Mouse (Mus musculus): ENCODE data around the gene Pde4c.

The Pde4c gene

DNA sequence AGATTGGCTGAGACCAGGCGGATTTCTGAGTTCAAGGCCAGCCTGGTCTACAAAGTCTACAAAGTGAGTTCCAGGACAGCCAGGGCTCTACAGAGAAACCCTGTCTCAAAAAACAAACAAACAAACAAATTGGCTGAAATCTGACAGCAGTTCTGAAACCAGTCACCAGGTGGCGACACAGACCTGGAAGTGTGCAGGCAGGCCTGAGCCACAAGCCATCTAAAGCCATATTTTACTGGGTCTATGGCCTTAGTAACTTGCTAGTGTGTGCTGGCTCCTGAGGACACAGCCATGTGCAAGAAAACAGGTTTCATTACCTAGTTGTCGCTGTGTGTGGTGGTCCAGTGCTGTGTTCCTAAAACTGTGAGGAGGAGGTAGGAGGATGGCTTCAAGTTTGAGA lies 2.8 kb upstream of the Pde4c start:
- DNase-seq (ENCODE audit: low spot score): peak; percentile 73

- DNase-seq (ENCODE audit: low spot score): no peak
Observed at GRCm38 (mm10) chr8:70721601-70722000, 1.9 kb upstream of the Pde4c start.

DNA sequence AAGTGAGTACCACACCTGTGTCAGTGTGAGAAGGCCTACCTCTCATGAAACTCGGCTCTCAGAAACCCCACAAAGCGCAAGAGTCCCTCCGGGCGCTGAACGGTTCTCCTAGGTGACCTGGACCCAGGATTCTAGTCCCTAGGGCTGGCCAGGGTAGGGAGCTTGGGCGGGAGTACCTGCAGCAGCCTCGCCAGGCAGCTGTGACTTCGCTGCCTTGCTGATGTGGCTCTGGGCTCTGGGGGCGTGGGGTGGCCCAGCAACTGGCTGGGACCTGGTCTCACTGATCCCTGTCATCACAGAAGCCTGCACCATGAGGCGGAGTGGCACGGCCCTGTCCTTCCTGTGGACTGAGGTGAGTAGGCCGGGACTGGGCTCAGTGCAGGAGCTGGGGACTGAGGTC lies 696 bp downstream of the Pde4c start:
- no peak for DNase-seq (ENCODE audit: low spot score)

DNA sequence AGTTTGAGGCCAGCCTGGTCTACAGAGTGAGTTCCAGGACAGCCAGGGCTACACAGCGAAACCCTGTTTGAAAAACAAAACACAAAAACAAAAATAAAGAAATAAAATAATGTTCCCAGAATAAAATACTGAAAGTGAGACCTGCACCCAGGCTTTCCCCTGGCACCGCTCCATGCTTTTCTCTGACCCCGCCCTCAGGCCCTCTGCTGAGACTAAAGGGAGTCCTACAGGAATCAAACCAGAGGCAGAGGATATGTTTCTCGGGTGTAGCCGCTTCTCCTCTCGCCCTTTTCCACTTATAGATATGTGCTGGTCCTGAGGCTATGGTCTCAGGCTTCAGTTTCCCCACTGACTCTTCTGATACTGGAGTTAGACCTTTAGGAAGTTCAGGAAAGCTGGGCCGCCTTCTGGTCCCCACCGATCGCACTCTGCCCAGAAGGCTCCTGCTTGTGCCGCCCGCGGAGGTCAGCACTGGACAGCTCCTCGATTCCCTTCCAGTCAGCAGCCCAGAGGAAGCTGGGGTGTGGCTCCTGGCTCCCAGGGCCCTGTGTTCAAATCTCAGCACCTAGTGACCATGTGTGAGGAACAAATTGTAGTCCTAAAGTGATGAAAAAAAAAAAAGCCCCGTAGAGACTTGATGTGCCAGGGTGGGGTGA lies 2.4 kb downstream of the Pde4c start:
- DNase-seq (ENCODE audit: low spot score): no peak

DNA sequence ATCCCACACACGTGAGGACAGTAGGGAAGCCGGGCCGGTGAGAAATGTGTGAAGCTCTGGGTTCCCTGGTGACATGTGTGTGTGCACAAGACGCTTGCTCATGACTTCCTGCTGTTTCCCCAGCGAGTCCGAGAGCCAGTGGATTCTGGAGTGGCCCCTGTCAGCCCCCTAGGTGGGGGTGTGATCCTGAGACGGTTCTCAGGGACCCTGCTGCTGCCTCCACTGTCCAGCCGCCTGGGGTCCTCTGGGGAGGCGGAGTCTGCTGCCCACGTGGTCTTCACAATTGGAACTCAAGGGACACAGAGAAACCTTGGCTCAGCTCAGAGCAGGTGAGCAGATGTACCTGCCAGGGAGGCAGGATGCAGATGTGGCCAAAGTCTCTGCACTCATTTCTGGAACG lies 3.2 kb downstream of the Pde4c start:
- DNase-seq (ENCODE audit: low spot score): no peak

DNA sequence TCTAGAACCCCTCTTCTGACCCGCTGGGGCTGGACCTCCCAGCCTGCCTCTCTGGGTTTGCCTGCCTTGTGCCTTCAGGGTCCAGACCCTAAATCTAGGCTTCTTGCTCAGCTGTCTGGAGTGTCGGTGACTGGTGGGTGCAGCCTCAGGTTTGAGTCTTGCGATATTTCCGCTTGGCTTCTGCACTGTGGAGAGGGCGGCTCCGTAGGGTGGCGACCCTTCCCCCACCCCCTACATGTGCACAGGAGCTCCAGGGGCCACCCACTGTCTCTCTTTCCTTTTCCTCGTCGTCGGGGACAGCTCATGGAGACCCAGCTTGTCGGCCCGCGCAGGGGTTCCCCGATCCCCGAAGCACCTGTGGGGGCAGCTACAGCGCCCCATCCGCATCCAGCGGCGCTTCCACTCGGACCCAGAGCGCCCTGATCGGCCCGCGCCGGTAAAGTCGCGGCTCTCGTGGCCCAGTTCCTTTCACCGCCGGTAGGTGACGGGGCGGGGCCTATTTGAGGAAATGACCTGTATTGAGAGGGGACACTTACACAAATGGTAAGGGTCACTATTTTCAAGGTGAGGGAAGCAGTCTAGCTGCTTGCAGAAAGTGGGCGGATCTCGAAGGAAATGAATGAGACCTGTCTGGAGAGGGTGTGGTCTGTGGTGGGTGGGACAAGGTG lies 6.4 kb downstream of the Pde4c start:
- DNase-seq (ENCODE audit: low spot score): no peak

GRCm38 (mm10) chr8:70730956-70731355 lies 7.4 kb downstream of the Pde4c start:
- no peak for DNase-seq (ENCODE audit: low spot score)

DNA sequence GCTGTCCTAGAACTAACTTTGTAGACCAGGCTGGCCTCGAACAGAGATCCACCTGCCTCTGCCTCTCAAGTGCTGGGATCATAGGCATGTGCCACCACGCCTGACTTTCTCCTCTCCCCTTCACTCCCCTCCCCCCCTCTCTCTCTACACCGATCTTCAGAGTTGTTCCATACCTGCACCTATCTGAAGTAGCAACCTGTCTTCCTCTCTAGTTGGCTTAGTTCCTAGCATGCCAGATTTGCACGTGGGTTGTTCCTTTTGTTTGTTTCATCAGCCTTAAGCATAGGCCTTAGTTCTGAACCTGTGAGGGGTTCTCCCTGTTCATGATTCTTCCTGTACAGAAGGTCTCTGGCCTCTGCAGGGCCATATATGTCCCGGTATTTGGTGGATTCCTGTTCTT lies 14.2 kb downstream of the Pde4c start:
- no peak for DNase-seq (ENCODE audit: low spot score)

- no peak for DNase-seq (ENCODE audit: low spot score)
Observed at GRCm38 (mm10) chr8:70738211-70738610, 14.7 kb downstream of the Pde4c start.

GRCm38 (mm10) chr8:70741661-70742060 lies 18.1 kb downstream of the Pde4c start:
- DNase-seq (ENCODE audit: low spot score): no peak

DNA sequence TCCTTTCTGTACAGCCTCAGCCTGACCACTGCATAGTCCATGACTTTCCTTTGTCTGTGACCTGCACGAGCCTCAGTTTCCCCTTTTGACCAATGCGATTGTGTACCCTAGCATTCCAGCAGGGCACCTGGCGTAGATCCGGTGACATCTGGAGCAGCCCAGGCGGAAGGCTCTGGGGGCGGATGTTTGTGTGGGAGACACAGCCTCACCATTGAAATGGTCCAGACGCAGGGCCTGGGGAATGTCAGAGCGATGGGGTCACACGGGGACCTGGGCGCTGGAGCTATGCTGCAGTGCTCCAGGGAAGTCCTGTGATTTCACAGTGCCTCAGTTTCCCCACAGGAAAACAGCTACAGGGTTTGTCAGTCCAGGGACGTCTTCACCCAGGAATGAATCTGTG lies 18.7 kb downstream of the Pde4c start:
- DNase-seq (ENCODE audit: low spot score): no peak

- no peak for DNase-seq (ENCODE audit: low spot score)
Observed at GRCm38 (mm10) chr8:70742981-70743655, 19.6 kb downstream of the Pde4c start.

GRCm38 (mm10) chr8:70743656-70744590 lies 20.4 kb downstream of the Pde4c start:
- DNase-seq (ENCODE audit: low spot score): no peak

DNA sequence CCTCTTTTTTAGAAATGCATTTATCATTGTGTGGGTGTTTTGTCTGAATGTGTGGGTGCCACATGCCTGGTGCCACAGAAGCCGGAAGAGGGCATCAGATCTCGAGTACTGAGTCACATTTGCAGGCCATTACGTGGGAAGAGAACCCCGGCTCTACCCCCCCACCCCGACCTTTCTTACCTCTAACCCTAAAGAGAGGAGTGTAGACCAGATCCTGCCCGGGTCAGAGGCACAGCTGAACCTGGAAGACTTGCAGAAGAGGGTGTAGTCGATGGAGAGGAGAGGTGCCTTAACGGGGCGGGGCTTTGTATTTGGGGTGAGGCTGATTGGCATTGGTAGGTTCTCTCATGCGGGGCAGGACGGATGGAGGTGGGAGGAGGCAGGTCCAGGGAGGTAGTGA lies 21.3 kb downstream of the Pde4c start:
- DNase-seq (ENCODE audit: low spot score): no peak

DNA sequence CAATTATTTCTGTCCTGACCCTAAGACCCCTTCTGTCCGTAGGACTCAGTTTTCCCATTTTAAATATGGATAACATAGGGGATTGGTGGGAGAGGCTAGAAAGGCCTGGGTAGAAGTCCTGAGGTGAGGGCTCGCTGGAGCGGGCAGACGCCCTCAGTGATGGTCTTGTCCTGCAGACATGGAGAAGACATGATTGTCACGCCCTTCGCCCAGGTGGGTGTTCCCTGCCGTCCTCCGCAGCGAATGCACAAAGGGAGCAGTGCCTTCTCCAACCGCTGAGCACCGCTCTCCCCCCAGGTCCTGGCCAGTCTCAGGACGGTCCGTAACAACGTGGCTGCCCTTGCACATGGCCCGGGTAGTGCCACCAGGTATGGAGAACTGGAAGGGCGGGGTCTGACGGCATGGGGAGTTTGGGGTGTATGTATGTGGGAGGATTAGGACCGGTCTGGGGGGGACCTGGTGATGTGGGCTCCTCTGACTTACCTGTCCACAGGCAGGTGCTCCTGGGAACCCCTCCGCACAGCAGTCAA lies 22.2 kb downstream of the Pde4c start:
- no peak for DNase-seq (ENCODE audit: low spot score)

GRCm38 (mm10) chr8:70746676-70747075 lies 23.2 kb downstream of the Pde4c start:
- DNase-seq (ENCODE audit: low spot score): no peak

DNA sequence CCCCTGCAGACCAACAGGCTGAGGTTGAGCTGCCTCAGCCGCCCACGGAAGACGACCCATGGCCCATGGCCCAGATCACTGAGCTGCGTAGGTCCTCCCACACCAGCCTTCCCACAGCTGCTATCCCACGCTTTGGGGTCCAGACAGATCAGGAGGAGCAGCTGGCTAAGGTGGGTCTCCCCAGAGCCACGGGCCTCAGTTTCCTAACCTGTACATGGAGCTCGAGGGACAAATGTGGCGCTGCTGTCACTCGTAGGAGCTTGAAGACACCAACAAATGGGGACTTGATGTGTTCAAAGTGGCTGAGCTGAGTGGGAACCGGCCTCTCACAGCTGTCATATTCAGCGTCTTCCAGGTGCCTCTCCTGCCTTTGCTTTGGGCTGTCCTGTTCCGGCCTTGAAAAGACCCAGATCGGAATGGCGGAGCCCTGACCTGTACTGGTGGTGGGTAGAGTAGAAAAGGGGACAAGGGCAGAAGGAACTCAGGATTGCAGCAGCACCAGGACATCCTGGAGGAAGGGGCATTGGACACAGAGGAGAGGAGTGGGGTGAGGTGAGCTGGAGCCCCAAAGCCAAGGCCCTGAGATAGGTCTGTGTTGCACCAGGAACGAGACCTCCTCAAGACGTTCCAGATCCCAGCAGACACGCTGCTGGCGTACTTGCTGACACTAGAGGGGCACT lies 23.8 kb downstream of the Pde4c start:
- DNase-seq (ENCODE audit: low spot score): no peak

- no peak for DNase-seq (ENCODE audit: low spot score)
Observed at GRCm38 (mm10) chr8:70748246-70749096, 25.0 kb downstream of the Pde4c start.

DNA sequence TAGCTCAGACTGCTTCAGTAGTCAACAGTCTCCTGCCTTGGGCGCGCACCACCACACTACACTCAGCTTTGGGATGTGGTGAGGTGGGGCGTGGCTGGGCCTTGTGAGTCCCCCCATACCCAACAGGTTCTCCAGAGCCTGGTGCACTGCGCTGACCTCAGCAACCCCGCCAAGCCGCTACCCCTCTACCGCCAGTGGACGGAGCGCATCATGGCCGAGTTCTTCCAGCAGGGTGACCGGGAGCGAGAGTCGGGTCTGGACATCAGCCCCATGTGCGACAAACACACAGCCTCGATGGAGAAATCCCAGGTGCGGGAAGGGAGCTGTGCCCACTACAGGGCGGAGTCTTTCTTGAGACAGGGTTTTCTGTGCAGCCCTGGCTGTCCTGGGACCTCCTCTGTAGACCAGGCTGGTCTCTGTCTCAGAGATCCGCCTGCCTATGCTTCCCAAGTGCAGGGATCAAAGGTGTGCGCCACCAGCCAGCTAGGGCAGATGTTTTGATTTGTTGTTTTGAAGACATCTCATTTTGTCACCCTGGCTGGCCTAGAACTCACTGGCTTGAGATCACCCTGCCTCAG lies 25.7 kb downstream of the Pde4c start:
- DNase-seq (ENCODE audit: low spot score): no peak

GRCm38 (mm10) chr8:70750128-70750680 lies 26.7 kb downstream of the Pde4c start:
- no peak for DNase-seq (ENCODE audit: low spot score)
